Mouse (Mus musculus) lung, postnatal 4 days (tissue): ENCODE results near the gene Vps41.

Experiments used
- DNase-seq, 2 experiments: peaks; one replicate each; pipeline ENCODE4 v3.0.0; 2021

Gene Vps41

GRCm38 (mm10) chr13:18896789-18897188 is 179.7 kb downstream of the Vps41 start:
- no peak for DNase-seq

GRCm38 (mm10) chr13:18903623-18904022 is 186.5 kb downstream of the Vps41 start:
- no peak for DNase-seq

GRCm38 (mm10) chr13:18914774-18915173 is 197.7 kb downstream of the Vps41 start:
- DNase-seq = no peak
